Mouse (Mus musculus) heart, adult 2 months (tissue): ENCODE data around the gene Spo11. TPM values are rescaled to one million over a fixed set of nuclear protein-coding genes. Genes with fewer than 3 reads are reported as not detected.
A peak's percentile ranks its signal among the peaks of the same experiment; 100 is the strongest.

Source experiments
- DNase-seq, 2 experiments: peaks; one replicate each; pipeline ENCODE4 v3.0.0; 2021
- H3K27ac ChIP-seq: fragments of 200-600 bp; 2 replicates; pipeline ENCODE4 v1.8.1; 2022
- H3K27me3 ChIP-seq: fragments of 200-500 bp; 2 replicates; pipeline ENCODE4 v1.6.1; 2012; ENCODE audit warnings: mild to moderate bottlenecking, low read length, inconsistent platforms, mixed read lengths; ENCODE audit not compliant: control insufficient read depth, insufficient read depth
- H3K36me3 ChIP-seq: fragments of 200-500 bp; 2 replicates; pipeline ENCODE4 v1.6.1; 2012; ENCODE audit warnings: low read length, inconsistent platforms; ENCODE audit not compliant: control insufficient read depth, insufficient read depth
- H3K4me1 ChIP-seq: fragments of 200-500 bp; 2 replicates; pipeline ENCODE4 v1.6.1; 2011; ENCODE audit warnings: low read length; ENCODE audit not compliant: control insufficient read depth, insufficient read depth
- H3K4me3 ChIP-seq: fragments of 200-600 bp; 2 replicates; pipeline ENCODE4 v1.8.1; 2022
- H3K79me2 ChIP-seq: fragments of 200-500 bp; replicated peaks from 2 replicates; pipeline ENCODE4 v1.6.1; 2012; ENCODE audit warnings: mild to moderate bottlenecking, inconsistent platforms, low read length, moderate library complexity, mixed read lengths; ENCODE audit not compliant: control insufficient read depth, insufficient read depth
- H3K9ac ChIP-seq: fragments of 200-500 bp; 2 replicates; pipeline ENCODE4 v1.6.1; 2012; ENCODE audit warnings: low read depth, mild to moderate bottlenecking, control low read depth, inconsistent platforms, low read length, mixed read lengths
- CTCF ChIP-seq: fragments of 200-600 bp; IDR thresholded peaks from 2 replicates; pipeline ENCODE4 v1.8.1; 2022; ENCODE audit warnings: antibody characterized with exemption, mild to moderate bottlenecking, moderate library complexity
- EP300 ChIP-seq: fragments of 200-500 bp; IDR thresholded peaks from 2 replicates; pipeline ENCODE4 v1.6.1; 2011; ENCODE audit warnings: low read depth, low read length, control low read depth; ENCODE audit not compliant: insufficient read depth
- POLR2A ChIP-seq: fragments of 200-500 bp; IDR thresholded peaks from 2 replicates; pipeline ENCODE4 v1.6.1; 2011; ENCODE audit warnings: mild to moderate bottlenecking, low read depth, low read length, control low read depth; ENCODE audit not compliant: insufficient read depth
- WGBS: fragments of 180-500 bp; shearing (Covaris S2); methylation state at CpG from one replicate; pipeline ENCODE4 v1.1.7; 2018; 5-methylcytosine and 5-hydroxymethylcytosine counted together
- intact Hi-C: fragments of 180-260 bp; cut with DNase I; formaldehyde crosslinking; loops from one replicate; pipeline ENCODE4 v1.15.1; 2025
- polyA plus RNA-seq: library from polyadenylated mRNA; depleted of rRNA; stranded (reverse); fragments of >200 nt; gene quantifications from 2 replicates; pipeline ENCODE4 v1.2.3, GENCODE M21; 2012
- total RNA-seq, 2 experiments: library from RNA; stranded (reverse); gene quantifications; 2 replicates each; pipeline ENCODE4 v1.2.3; 2021

Gene Spo11
- total and polyA plus RNA-seq, 3 experiments = 0.14 TPM; not detected in 2

GRCm38 (mm10) chr2:173011440-173011839 lies 33.9 kb downstream of the Spo11 start:
- Histone ChIP-seq H3K79me2 (no peaks in the 10 kb centered on the region), H3K27ac (no peak overlapping the region), H3K9ac (no peak overlapping the region), H3K4me1 (no peaks in the 10 kb centered on the region), H3K36me3 (no peaks in the 10 kb centered on the region), H3K27me3 (no peaks in the 10 kb centered on the region), H3K4me3 (no peak overlapping the region)
- no peak for DNase-seq
- WGBS = 94% methylated on average over 8 of the region's 8 CpGs
- TF ChIP-seq EP300 (no peak), CTCF (no peak)
- intact Hi-C loops = loop anchor here (10.0 kb wide), 1 partner anchor 163 kb away; no protein-coding TSS in a partner anchor

- 53% methylated on average over 7 of the region's 7 CpGs for WGBS
- no peak for DNase-seq
- Histone ChIP-seq H3K27me3 (no peaks in the 10 kb centered on the region), H3K36me3 (no peaks in the 10 kb centered on the region), H3K27ac (no peak overlapping the region), H3K9ac (no peak overlapping the region), H3K4me1 (peaks cover 9% of the 10 kb centered on the region), H3K4me3 (no peak overlapping the region), H3K79me2 (no peaks in the 10 kb centered on the region)
- intact Hi-C loops = loop anchor here (10.0 kb wide), 1 partner anchor 160 kb away; no protein-coding TSS in a partner anchor
- TF ChIP-seq POLR2A (no peak), EP300 (no peak), CTCF (no peak)
These were observed 37.3 kb downstream of the Spo11 start for GRCm38 (mm10) chr2:173014741-173015287.

GRCm38 (mm10) chr2:173017940-173018339 lies 40.4 kb downstream of the Spo11 start:
- no peaks in the 10 kb centered on the region for H3K36me3 ChIP-seq
- no peaks in the 10 kb centered on the region for H3K79me2 ChIP-seq
- WGBS = 26% methylated on average over 6 of the region's 6 CpGs
- DNase-seq = no peak
- H3K4me1 ChIP-seq = peaks cover 11% of the 10 kb centered on the region
- intact Hi-C loops = loop anchor here (10.0 kb wide), 1 partner anchor 157 kb away; no protein-coding TSS in a partner anchor
- TF ChIP-seq EP300 (no peak), POLR2A (no peak), CTCF (no peak)
- H3K27ac ChIP-seq = no peak overlapping the region; the same call in 1 of the 2 replicates
- H3K4me3 ChIP-seq = no peak overlapping the region
- H3K9ac ChIP-seq = no peak overlapping the region
- no peaks in the 10 kb centered on the region for H3K27me3 ChIP-seq

- peaks cover 11% of the 10 kb centered on the region for H3K4me1 ChIP-seq
- DNase-seq = peak; percentile 68 to 82
- no peaks in the 10 kb centered on the region for H3K27me3 ChIP-seq
- no peak for TF ChIP-seq EP300
- peak; percentile 58; the same call in 1 of the 2 replicates for TF ChIP-seq POLR2A
- peak; percentile 56 for TF ChIP-seq CTCF
- intact Hi-C loops = loop anchor here (10.0 kb wide), 1 partner anchor 156 kb away; no protein-coding TSS in a partner anchor
- WGBS = 6% methylated on average over 8 of the region's 8 CpGs
- H3K4me3 ChIP-seq = no peak overlapping the region
- no peaks in the 10 kb centered on the region; the same call in 1 of the 2 replicates for H3K79me2 ChIP-seq
- H3K9ac ChIP-seq = no peak overlapping the region; the same call in 1 of the 2 replicates
- no peaks in the 10 kb centered on the region for H3K36me3 ChIP-seq
- peak overlapping the region; percentile 76 for H3K27ac ChIP-seq
These were observed 41.1 kb downstream of the Spo11 start for GRCm38 (mm10) chr2:173018618-173019017.

- Histone ChIP-seq H3K27ac (peak overlapping the region; percentile 76), H3K9ac (peak overlapping the region; percentile 25), H3K27me3 (no peaks in the 10 kb centered on the region), H3K36me3 (no peaks in the 10 kb centered on the region), H3K4me3 (peak overlapping the region; percentile 43), H3K79me2 (no peaks in the 10 kb centered on the region; the same call in 1 of the 2 replicates), H3K4me1 (peaks cover 11% of the 10 kb centered on the region)
- TF ChIP-seq POLR2A = no peak
- TF ChIP-seq CTCF = no peak
- TF ChIP-seq EP300 = no peak
- 16% methylated on average over 9 of the region's 9 CpGs for WGBS
- DNase-seq = no peak
- intact Hi-C loops = loop anchor here (10.0 kb wide), 1 partner anchor 155 kb away; no protein-coding TSS in a partner anchor
These were observed 41.8 kb downstream of the Spo11 start for GRCm38 (mm10) chr2:173019322-173019721.

GRCm38 (mm10) chr2:173019790-173020189 lies 42.3 kb downstream of the Spo11 start:
- WGBS = under 1% methylated on average over 29 of the region's 29 CpGs
- TF ChIP-seq CTCF = no peak
- 0 out of 2 replicates have a peak, but pooled peaks have one; percentile 59 for TF ChIP-seq EP300
- TF ChIP-seq POLR2A = 0 out of 2 replicates have a peak, but pooled peaks have one; percentile 10
- intact Hi-C loops = loop anchor here (10.0 kb wide), 1 partner anchor 155 kb away; no protein-coding TSS in a partner anchor
- Histone ChIP-seq H3K4me1 (peaks cover 11% of the 10 kb centered on the region), H3K36me3 (no peaks in the 10 kb centered on the region), H3K27ac (peak overlapping the region; percentile 76), H3K9ac (peak overlapping the region; percentile 25), H3K27me3 (no peaks in the 10 kb centered on the region), H3K79me2 (no peaks in the 10 kb centered on the region; the same call in 1 of the 2 replicates), H3K4me3 (peak overlapping the region; percentile 43)
- peak; percentile 93 for DNase-seq
